Mouse (Mus musculus): Measurements from ENCODE around the gene Crhr1. TPM values are rescaled to one million over a fixed set of nuclear protein-coding genes. Genes with fewer than 3 reads are reported as not detected.
"Not testable (repeated sequence)": the region's sequence is repeated elsewhere in the genome, so short reads cannot be mapped to it uniquely, and the experiment has no call there.

Crhr1 gene
- polyA plus RNA-seq, 1 experiment from 2014 or later: 0.09 TPM

GRCm38 (mm10) chr11:104211251-104211650 is 78.6 kb downstream of the Crhr1 start:
- Histone ChIP-seq H3K36me3 (no peaks in the 10 kb centered on the region), H3K4me2 (replicated peaks) (no peak overlapping the region), H3K9me3 (no peaks in the 10 kb centered on the region), H3K9ac (no peak overlapping the region), H3K27ac (no peak overlapping the region), H3K4me1 (replicated peaks) (no peaks in the 10 kb centered on the region), H3K4me3 (replicated peaks) (no peak overlapping the region), H3K27me3 (replicated peaks) (no peaks in the 10 kb centered on the region)
- no peak for ATAC-seq
- WGBS: 80% methylated on average over 6 of the region's 6 CpGs

GRCm38 (mm10) chr11:104214128-104214527 is 81.5 kb downstream of the Crhr1 start:
- H3K4me2 ChIP-seq (replicated peaks); H3K27ac ChIP-seq; H3K9ac ChIP-seq; H3K36me3 ChIP-seq; H3K27me3 ChIP-seq (replicated peaks); ATAC-seq; H3K4me3 ChIP-seq (replicated peaks); H3K4me1 ChIP-seq (replicated peaks); H3K9me3 ChIP-seq: not testable (repeated sequence)
- WGBS: 95% methylated on average over 5 of the region's 5 CpGs

- H3K9me3 ChIP-seq: no peaks in the 10 kb centered on the region
- H3K36me3 ChIP-seq: no peaks in the 10 kb centered on the region
- H3K9ac ChIP-seq: no peak overlapping the region
- ATAC-seq: no peak
- H3K27me3 ChIP-seq (replicated peaks): no peaks in the 10 kb centered on the region
- H3K4me1 ChIP-seq (replicated peaks): no peaks in the 10 kb centered on the region
- H3K4me3 ChIP-seq (replicated peaks): no peak overlapping the region
- 81% methylated on average over 3 of the region's 3 CpGs for WGBS
- H3K4me2 ChIP-seq (replicated peaks): no peak overlapping the region
- H3K27ac ChIP-seq: no peak overlapping the region
These were observed 85.4 kb downstream of the Crhr1 start for GRCm38 (mm10) chr11:104218075-104218474.

GRCm38 (mm10) chr11:104220291-104220690 is 87.6 kb downstream of the Crhr1 start:
- no peak overlapping the region for H3K4me2 ChIP-seq (replicated peaks)
- no peaks in the 10 kb centered on the region for H3K4me1 ChIP-seq (replicated peaks)
- H3K9me3 ChIP-seq: no peaks in the 10 kb centered on the region
- ATAC-seq: no peak
- no peak overlapping the region for H3K27ac ChIP-seq
- no peak overlapping the region for H3K4me3 ChIP-seq (replicated peaks)
- H3K27me3 ChIP-seq (replicated peaks): no peaks in the 10 kb centered on the region
- H3K9ac ChIP-seq: no peak overlapping the region
- 79% methylated on average over 4 of the region's 4 CpGs for WGBS
- no peaks in the 10 kb centered on the region for H3K36me3 ChIP-seq

- H3K9me3 ChIP-seq: no peaks in the 10 kb centered on the region
- no peak overlapping the region for H3K4me3 ChIP-seq (replicated peaks)
- no peaks in the 10 kb centered on the region for H3K4me1 ChIP-seq (replicated peaks)
- no peaks in the 10 kb centered on the region for H3K36me3 ChIP-seq
- 80% methylated on average over 5 of the region's 5 CpGs for WGBS
- H3K27me3 ChIP-seq (replicated peaks): no peaks in the 10 kb centered on the region
- no peak overlapping the region for H3K9ac ChIP-seq
- no peak overlapping the region for H3K27ac ChIP-seq
- H3K4me2 ChIP-seq (replicated peaks): no peak overlapping the region
- no peak for ATAC-seq
These were observed 89.1 kb downstream of the Crhr1 start for GRCm38 (mm10) chr11:104221751-104222150.

- Histone ChIP-seq H3K36me3 (no peaks in the 10 kb centered on the region), H3K27ac (no peak overlapping the region)
- ATAC-seq: no peak
These were observed 90.6 kb downstream of the Crhr1 start for GRCm38 (mm10) chr11:104223301-104223700.

More at GRCm38 (mm10) chr11:104223301-104223700, 90.6 kb downstream of the Crhr1 start:
- H3K4me3 ChIP-seq (replicated peaks): no peak overlapping the region
- 79% methylated on average over 9 of the region's 9 CpGs for WGBS
- no peaks in the 10 kb centered on the region for H3K4me1 ChIP-seq (replicated peaks)
- H3K4me2 ChIP-seq (replicated peaks): no peak overlapping the region
- no peaks in the 10 kb centered on the region for H3K9me3 ChIP-seq
- H3K9ac ChIP-seq: no peak overlapping the region
- no peaks in the 10 kb centered on the region for H3K27me3 ChIP-seq (replicated peaks)

Other genes with a start within 250 kb of the Crhr1 start
- gene Nsf, start 178.8 kb upstream of the Crhr1 start, polyA plus RNA-seq (2015; fragmentation: Nextera tagmentation; extraction: Ambion mirVana): 47.9 and 50.0 TPM in 2 replicates
- gene Arf2, start 166.1 kb upstream of the Crhr1 start, polyA plus RNA-seq (2015; fragmentation: Nextera tagmentation; extraction: Ambion mirVana): 43.6 and 48.2 TPM in 2 replicates
- not detected in 2 replicates for gene Sppl2c, start 53.5 kb downstream of the Crhr1 start, polyA plus RNA-seq (2015; fragmentation: Nextera tagmentation; extraction: Ambion mirVana)
- gene Mapt, start 98.5 kb downstream of the Crhr1 start, polyA plus RNA-seq (2015; fragmentation: Nextera tagmentation; extraction: Ambion mirVana): 14.4 and 17.0 TPM in 2 replicates